In genomic region chr1:97584171-97584570, GRCm38 (mm10) we compare ENCODE assay signal across 26 mouse cellular contexts.
"Had no signal": no experiment of that assay in that cellular context is flagged by ENCODE, and none has a peak within 500 bp of the region (broad histone marks: within the 10 kb centered on the region; RNA-seq: fewer than 3 reads in every experiment).

No protein-coding gene starts in this region.

- H3K4me1 ChIP-seq: heart, embryonic 13.5 days; heart, embryonic 15.5 days; hindbrain, embryonic 13.5 days; hindbrain, embryonic 15.5 days; intestine, embryonic 15.5 days; limb, embryonic 13.5 days; limb, embryonic 15.5 days had no signal

- H3K9ac ChIP-seq: heart, embryonic 13.5 days; heart, embryonic 15.5 days; hindbrain, embryonic 13.5 days; hindbrain, embryonic 15.5 days; intestine, embryonic 15.5 days; limb, embryonic 13.5 days; limb, embryonic 15.5 days; liver, embryonic 12.5 days had no signal

- H3K36me3 ChIP-seq: heart, embryonic 13.5 days; heart, embryonic 15.5 days; hindbrain, embryonic 13.5 days; hindbrain, embryonic 15.5 days; intestine, embryonic 15.5 days; limb, embryonic 13.5 days; limb, embryonic 15.5 days; liver, embryonic 12.5 days had no signal

- H3K4me2 ChIP-seq: heart, embryonic 11.5 days; heart, embryonic 13.5 days; heart, embryonic 15.5 days; hindbrain, embryonic 13.5 days; hindbrain, embryonic 15.5 days; intestine, embryonic 15.5 days; limb, embryonic 13.5 days; limb, embryonic 15.5 days; liver, embryonic 12.5 days had no signal

- H3K27ac ChIP-seq: heart, adult 2 months; heart, embryonic 13.5 days; heart, embryonic 15.5 days; hindbrain, embryonic 13.5 days; hindbrain, embryonic 15.5 days; hindbrain, postnatal 0 days; intestine, embryonic 15.5 days; layer of hippocampus, adult 2 months; left cerebral cortex, adult 2 months; limb, embryonic 13.5 days; limb, embryonic 15.5 days; liver, embryonic 12.5 days had no signal

- H3K4me3 ChIP-seq: heart, adult 2 months; heart, embryonic 13.5 days; heart, embryonic 15.5 days; hindbrain, embryonic 13.5 days; hindbrain, embryonic 15.5 days; intestine, embryonic 15.5 days; layer of hippocampus, adult 2 months; left cerebral cortex, adult 2 months; limb, embryonic 13.5 days; limb, embryonic 15.5 days; liver, embryonic 12.5 days had no signal

- H3K27me3 ChIP-seq: heart, embryonic 13.5 days; heart, embryonic 15.5 days; hindbrain, embryonic 13.5 days; hindbrain, embryonic 15.5 days; intestine, embryonic 15.5 days; limb, embryonic 13.5 days; limb, embryonic 15.5 days; liver, embryonic 12.5 days had no signal

- DNase-seq: gastrocnemius, postnatal 14 days; gastrocnemius, postnatal 36 days; heart, adult 11 months; heart, adult 2 months; heart, postnatal 14 days; heart, postnatal 36 days; kidney, adult 18-20 months; kidney, adult 8-10 months; kidney, postnatal 10 days; kidney, postnatal 25 days; kidney, postnatal 4 days; left cerebral cortex, postnatal 4 days had no signal

- ATAC-seq: hindbrain, postnatal 0 days; inflammation-experienced regulatory T-cells, adult 6 months; intestine, embryonic 15.5 days; intestine, postnatal 0 days; liver, embryonic 12.5 days had no signal

- H3K9me3 ChIP-seq: heart, embryonic 13.5 days; heart, embryonic 15.5 days; hindbrain, embryonic 13.5 days; hindbrain, embryonic 15.5 days; intestine, embryonic 15.5 days; limb, embryonic 13.5 days; limb, embryonic 15.5 days; liver, embryonic 12.5 days had no signal
